Mouse (Mus musculus): ENCODE measurements around the gene Agmat. TPM values are rescaled to one million over a fixed set of nuclear protein-coding genes. Genes with fewer than 3 reads are reported as not detected.
A peak's percentile ranks its signal among the peaks of the same experiment; 100 is the strongest.

Gene Agmat
- polyA plus RNA-seq, 1 experiment: 0.15 TPM

DNA sequence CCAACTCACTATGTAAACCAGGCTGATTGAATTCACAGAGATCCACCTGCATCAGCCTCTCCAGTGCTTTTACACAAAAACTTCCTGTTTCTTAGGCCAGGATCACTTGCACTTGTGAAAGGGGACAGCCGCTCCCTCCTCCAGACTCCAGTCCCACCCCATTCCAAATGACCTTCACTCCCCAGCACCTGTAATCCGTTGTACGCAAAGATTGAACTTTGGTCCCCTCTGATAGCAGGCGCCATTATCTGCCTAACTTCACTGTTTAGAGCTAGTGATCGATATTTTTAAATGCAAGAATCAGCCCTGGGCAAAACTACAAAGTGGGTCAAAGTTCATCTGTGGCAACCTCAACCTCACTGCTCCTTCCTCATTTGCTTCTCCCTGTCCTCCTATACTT, 14.7 kb upstream of the Agmat start:
- TF ChIP-seq POLR2A (IDR thresholded peaks at IDR 0.05; ENCODE audit: borderline replicate concordance, extremely low read depth, low read depth, low read length) (no peak), CTCF (IDR thresholded peaks at IDR 0.05; ENCODE audit: insufficient read depth, low read length) (no peak)
- 74% methylated on average over 5 of the region's 5 CpGs for WGBS
- DNase-seq: no peak
- no peaks in the 10 kb centered on the region for H3K4me1 ChIP-seq (ENCODE audit: control insufficient read depth, insufficient read depth, low read length)
- H3K4me3 ChIP-seq (replicated peaks; ENCODE audit: extremely low read depth, low read depth, low read length): no peak overlapping the region

DNA sequence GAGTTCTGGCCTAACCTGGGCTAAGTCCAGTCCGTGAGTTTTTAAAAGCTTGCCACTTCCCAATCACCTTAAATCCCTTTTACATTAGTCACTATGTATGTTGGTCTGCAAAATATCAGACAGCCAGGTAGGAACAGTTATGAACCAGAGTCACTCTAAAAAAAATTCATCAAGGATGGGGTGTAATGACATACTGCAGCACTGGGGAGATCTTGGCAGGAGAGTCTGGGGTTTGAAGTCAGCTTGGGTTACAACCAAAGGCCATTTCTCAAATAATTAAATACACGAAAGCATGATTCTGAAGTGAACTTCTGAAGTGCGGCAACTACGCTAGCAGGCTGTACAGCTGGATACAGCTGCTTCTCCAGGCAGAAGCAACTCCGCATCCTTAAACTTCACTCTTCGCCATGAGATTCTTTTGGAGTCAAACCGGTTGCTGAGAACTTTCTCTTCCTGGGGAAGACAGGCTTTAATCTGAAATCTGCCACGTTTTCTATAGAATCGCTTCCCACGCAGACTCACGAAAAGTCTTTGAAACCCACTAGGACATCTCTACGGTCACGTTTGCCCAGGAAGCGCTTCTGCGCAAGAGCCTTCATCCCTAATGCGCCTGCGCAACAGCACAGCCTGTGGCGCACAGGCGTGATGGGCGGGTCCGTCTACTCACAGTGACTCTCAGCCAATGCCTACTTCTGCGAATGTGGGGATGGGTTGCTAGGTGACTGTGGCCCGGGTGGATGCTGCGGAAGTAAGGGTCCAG, 11.8 kb upstream of the Agmat start:
- Histone ChIP-seq H3K4me3 (replicated peaks; ENCODE audit: extremely low read depth, low read depth, low read length) (peak overlapping the region; percentile 45), H3K4me1 (ENCODE audit: control insufficient read depth, insufficient read depth, low read length) (no peaks in the 10 kb centered on the region)
- peak; percentile 70 for DNase-seq
- 5% methylated on average over 24 of the region's 24 CpGs for WGBS
- peak; percentile 73; the same call in 1 of the 2 replicates for TF ChIP-seq POLR2A (IDR thresholded peaks at IDR 0.05; ENCODE audit: borderline replicate concordance, extremely low read depth, low read depth, low read length)
- no peak for TF ChIP-seq CTCF (IDR thresholded peaks at IDR 0.05; ENCODE audit: insufficient read depth, low read length)

DNA sequence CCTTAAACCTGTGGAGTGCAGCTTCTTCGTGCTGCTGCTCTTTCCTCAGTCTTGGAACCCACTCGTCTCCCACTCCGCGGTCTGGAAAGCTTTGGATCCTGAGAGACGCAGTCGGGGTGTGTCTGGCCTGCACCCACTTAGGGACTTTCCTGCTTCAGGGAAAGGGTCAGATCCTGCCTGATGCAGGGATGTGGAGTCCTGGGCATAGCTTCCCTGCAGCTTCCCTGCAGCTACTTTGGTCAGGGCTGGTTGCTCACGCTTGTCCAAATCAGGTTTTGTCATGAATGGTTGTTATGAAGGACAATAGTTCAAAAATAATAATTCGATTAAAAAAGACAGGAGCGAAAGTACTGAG, 11.3 kb upstream of the Agmat start:
- no peaks in the 10 kb centered on the region for H3K4me1 ChIP-seq (ENCODE audit: control insufficient read depth, insufficient read depth, low read length)
- peak overlapping the region; percentile 0 for H3K4me3 ChIP-seq (replicated peaks; ENCODE audit: extremely low read depth, low read depth, low read length)
- 29% methylated on average over 9 of the region's 9 CpGs for whole genome bisulfite sequencing
- TF ChIP-seq POLR2A (IDR thresholded peaks at IDR 0.05; ENCODE audit: borderline replicate concordance, extremely low read depth, low read depth, low read length) (no peak), CTCF (IDR thresholded peaks at IDR 0.05; ENCODE audit: insufficient read depth, low read length) (no peak)
- no peak for DNase-seq

DNA sequence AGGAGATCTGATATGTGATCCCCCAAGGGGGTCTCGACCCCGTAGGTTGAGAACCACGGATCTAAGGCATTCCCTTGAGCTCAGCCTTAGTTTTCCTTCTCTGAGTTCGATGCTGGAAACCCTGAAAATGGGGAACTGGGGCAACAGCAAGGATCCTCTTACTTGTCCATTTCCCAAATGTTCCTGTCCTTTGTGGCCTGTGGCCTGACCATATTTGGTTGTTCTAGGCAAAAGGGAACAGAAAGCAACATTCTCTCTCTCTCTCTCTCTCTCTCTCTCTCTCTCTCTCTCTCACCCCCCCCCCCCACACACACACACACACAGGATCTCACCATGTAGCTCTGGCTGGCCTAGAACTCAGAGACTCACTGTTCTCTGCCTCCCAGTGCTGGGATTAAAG, 9.6 kb upstream of the Agmat start:
- TF ChIP-seq CTCF (IDR thresholded peaks at IDR 0.05; ENCODE audit: insufficient read depth, low read length) (no peak), POLR2A (IDR thresholded peaks at IDR 0.05; ENCODE audit: borderline replicate concordance, extremely low read depth, low read depth, low read length) (no peak)
- H3K4me3 ChIP-seq (replicated peaks; ENCODE audit: extremely low read depth, low read depth, low read length): no peak overlapping the region
- WGBS: 58% methylated on average over 4 of the region's 4 CpGs
- no peaks in the 10 kb centered on the region for H3K4me1 ChIP-seq (ENCODE audit: control insufficient read depth, insufficient read depth, low read length)
- no peak for DNase-seq

DNA sequence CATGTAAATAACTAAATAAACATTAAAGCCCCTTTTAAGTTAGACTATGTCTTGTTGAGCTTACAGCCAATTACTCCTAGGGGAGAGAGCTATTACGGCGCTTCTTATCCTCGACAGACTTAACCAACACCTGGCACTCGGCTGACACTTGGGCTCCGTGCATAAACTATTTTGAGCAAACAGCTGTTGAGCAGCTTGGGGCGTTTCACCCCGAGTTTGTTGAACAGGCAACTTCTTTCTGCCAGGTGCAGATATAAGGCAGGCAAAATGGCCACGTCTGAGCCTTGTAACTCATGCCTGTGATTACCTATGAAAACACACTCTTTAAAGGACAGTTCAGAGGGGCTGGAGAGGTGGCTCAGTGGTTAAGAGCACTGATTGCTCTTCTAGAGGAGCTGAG, 8.5 kb upstream of the Agmat start:
- Histone ChIP-seq H3K4me3 (replicated peaks; ENCODE audit: extremely low read depth, low read depth, low read length) (no peak overlapping the region), H3K4me1 (ENCODE audit: control insufficient read depth, insufficient read depth, low read length) (no peaks in the 10 kb centered on the region)
- no peak for DNase-seq
- no peak for TF ChIP-seq CTCF (IDR thresholded peaks at IDR 0.05; ENCODE audit: insufficient read depth, low read length)
- no peak for TF ChIP-seq POLR2A (IDR thresholded peaks at IDR 0.05; ENCODE audit: borderline replicate concordance, extremely low read depth, low read depth, low read length)
- WGBS: 61% methylated on average over 8 of the region's 8 CpGs

DNA sequence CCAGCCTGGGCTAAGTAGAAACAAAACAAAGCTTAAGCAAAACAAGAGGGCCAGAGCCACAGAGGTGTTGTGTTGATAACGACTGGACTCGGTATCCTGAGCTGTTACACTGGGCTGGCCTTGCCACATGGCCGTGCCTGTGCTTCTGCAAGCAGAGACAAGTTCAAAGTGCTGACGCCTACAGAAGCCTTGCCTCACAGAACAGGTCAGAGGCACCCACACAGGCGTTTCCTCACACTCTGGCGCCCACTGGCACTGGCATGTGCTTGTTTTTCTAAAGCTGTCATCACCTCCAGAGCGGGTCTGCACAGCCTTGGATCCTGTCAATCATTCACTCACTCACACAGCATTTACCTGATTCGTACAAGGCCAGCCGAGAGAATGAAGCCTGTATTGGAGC, 4.6 kb upstream of the Agmat start:
- no peak for DNase-seq
- TF ChIP-seq POLR2A (IDR thresholded peaks at IDR 0.05; ENCODE audit: borderline replicate concordance, extremely low read depth, low read depth, low read length) (no peak), CTCF (IDR thresholded peaks at IDR 0.05; ENCODE audit: insufficient read depth, low read length) (no peak)
- WGBS: 45% methylated on average over 9 of the region's 9 CpGs
- H3K4me1 ChIP-seq (ENCODE audit: control insufficient read depth, insufficient read depth, low read length): no peaks in the 10 kb centered on the region
- no peak overlapping the region for H3K4me3 ChIP-seq (replicated peaks; ENCODE audit: extremely low read depth, low read depth, low read length)

DNA sequence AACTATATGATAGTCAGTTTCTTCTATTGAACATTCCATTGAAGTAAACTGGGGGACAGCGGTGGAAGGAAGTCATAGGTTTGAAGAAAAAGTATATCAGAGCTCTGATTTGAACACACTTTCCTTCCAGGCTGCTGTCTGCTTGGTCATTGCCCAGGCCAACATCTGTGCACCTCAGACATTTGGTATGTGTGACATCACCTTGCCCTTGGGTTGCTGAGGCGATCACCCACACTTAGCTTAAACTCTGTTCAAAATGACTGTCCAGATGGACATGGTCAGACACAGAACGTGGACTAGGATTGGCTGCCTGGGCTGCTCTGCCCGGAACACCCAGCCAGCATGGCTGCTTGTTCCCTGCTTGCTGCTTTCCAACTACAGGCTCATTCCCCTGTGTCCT, 4.1 kb upstream of the Agmat start:
- Histone ChIP-seq H3K4me3 (replicated peaks; ENCODE audit: extremely low read depth, low read depth, low read length) (no peak overlapping the region), H3K4me1 (ENCODE audit: control insufficient read depth, insufficient read depth, low read length) (no peaks in the 10 kb centered on the region)
- DNase-seq: no peak
- no peak for TF ChIP-seq CTCF (IDR thresholded peaks at IDR 0.05; ENCODE audit: insufficient read depth, low read length)
- no peak for TF ChIP-seq POLR2A (IDR thresholded peaks at IDR 0.05; ENCODE audit: borderline replicate concordance, extremely low read depth, low read depth, low read length)
- 89% methylated on average over 4 of the region's 4 CpGs for WGBS

DNA sequence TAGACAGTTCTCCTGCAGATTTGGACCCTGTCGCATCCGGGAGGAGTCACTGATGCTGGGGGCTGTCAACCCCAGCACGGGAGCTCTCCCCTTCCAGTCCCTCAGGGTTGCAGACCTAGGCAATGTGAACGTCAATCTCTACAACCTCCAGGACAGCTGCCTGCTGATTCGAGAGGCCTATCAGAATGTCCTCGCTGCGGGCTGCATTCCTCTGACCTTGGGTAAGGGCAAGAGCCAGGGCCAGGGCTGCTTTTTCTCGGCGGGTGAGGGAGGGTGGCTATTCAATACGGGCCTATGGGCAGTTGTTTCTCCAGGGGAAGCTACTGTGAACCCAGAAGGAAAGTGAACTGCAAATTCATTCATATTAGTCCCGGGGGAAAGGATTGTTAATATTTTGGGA, 3.1 kb downstream of the Agmat start:
- DNase-seq: no peak
- TF ChIP-seq CTCF (IDR thresholded peaks at IDR 0.05; ENCODE audit: insufficient read depth, low read length) (no peak), POLR2A (IDR thresholded peaks at IDR 0.05; ENCODE audit: borderline replicate concordance, extremely low read depth, low read depth, low read length) (no peak)
- WGBS: 50% methylated on average over 11 of the region's 11 CpGs
- Histone ChIP-seq H3K4me3 (replicated peaks; ENCODE audit: extremely low read depth, low read depth, low read length) (no peak overlapping the region), H3K4me1 (ENCODE audit: control insufficient read depth, insufficient read depth, low read length) (no peaks in the 10 kb centered on the region)

DNA sequence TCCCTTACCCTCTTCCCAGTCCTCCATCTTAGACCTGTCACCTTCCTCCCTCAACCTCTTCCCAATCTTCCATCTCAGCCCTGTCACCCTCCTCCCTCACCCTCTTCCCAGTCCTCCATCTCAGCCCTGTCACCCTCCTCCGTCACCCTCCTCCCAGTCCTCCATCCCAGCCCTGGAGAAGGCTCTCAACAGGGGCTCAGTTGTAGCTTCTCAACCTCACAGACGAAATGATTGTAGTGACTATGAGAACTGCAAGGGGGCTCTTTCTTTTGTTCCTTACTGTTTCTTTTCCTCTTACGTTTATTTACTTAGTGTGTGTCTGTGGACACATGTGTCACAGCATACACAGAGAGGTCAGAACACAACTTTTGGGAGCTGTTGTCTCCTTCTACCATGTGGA, 4.4 kb downstream of the Agmat start:
- DNase-seq: no peak
- Histone ChIP-seq H3K4me3 (replicated peaks; ENCODE audit: extremely low read depth, low read depth, low read length) (no peak overlapping the region), H3K4me1 (ENCODE audit: control insufficient read depth, insufficient read depth, low read length) (no peaks in the 10 kb centered on the region)
- TF ChIP-seq POLR2A (IDR thresholded peaks at IDR 0.05; ENCODE audit: borderline replicate concordance, extremely low read depth, low read depth, low read length): no peak
- no peak for TF ChIP-seq CTCF (IDR thresholded peaks at IDR 0.05; ENCODE audit: insufficient read depth, low read length)
- 69% methylated on average over 3 of the region's 3 CpGs for WGBS

DNA sequence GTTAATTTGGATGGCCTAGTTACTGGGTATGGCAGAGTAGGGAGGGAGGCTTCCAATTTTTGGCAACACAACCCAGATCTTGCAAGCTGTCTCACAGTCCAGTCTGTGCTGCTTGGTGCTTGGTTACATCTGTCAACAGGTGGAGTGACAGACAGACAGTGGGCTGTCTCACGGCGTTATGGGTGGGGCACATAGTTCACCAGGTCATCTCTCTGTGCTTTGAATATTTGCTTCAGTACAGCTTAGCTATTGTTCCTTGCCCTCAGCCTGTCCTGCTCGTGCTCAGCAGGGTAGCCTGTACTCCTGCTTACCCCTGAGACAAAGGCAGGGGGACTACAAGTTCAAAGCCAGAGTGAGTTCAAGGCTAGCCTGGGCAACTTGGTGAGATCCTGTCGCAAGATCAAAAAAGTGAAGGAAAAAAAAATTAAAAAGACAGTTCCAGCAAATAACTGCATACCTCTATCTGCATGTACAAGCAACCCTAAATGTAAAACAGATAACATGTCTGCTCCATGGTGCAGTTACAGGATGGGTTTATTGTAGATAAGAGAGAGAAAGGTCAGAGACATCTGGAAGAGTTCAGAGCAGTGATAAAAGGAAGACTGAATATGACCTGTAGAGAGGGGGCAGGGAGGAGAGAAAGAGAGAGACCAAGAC, 5.1 kb downstream of the Agmat start:
- 40% methylated on average over 4 of the region's 4 CpGs for WGBS
- Histone ChIP-seq H3K4me1 (ENCODE audit: control insufficient read depth, insufficient read depth, low read length) (no peaks in the 10 kb centered on the region), H3K4me3 (replicated peaks; ENCODE audit: extremely low read depth, low read depth, low read length) (no peak overlapping the region)
- TF ChIP-seq POLR2A (IDR thresholded peaks at IDR 0.05; ENCODE audit: borderline replicate concordance, extremely low read depth, low read depth, low read length): no peak
- TF ChIP-seq CTCF (IDR thresholded peaks at IDR 0.05; ENCODE audit: insufficient read depth, low read length): no peak
- no peak for DNase-seq
